Mouse (Mus musculus): Measurements from ENCODE around the gene Cryaa. TPM values are rescaled to one million over a fixed set of nuclear protein-coding genes. Genes with fewer than 3 reads are reported as not detected.
A peak's percentile ranks its signal among the peaks of the same experiment; 100 is the strongest.
"Not testable (repeated sequence)": the region's sequence is repeated elsewhere in the genome, so short reads cannot be mapped to it uniquely, and the experiment has no call there.

Gene Cryaa
- total and polyA plus RNA-seq, 3 experiments: not detected

DNA sequence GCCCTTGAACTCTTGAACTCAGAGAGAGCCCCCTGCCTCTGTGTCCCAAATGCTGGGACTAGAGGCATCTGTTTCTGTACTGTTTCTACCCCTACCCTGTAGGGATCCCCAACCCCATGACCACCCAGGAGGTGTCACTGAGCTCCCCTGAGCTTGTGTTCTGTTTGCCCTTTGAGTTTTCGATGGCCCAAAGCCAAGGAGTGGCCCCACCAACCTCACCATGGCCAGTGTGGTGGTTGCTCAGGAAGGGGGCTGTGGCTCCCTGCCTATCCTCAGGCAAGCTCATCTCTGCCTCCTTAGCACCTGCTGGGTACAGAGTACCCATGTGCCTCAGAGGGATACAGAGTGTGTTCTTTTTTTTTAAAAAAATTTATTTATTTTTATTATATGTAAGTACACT is 17.3 kb downstream of the Cryaa start:
- DNase-seq (ENCODE audit: low spot score): no peak
- Histone ChIP-seq H3K4me1 (ENCODE audit: insufficient read depth, low read depth, low read length) (no peaks in the 10 kb centered on the region; the same call in 1 of the 2 replicates), H3K27me3 (ENCODE audit: insufficient read depth, low read length) (peaks cover 20% of the 10 kb centered on the region), H3K4me3 (ENCODE audit: low read depth, low read length) (no peak overlapping the region), H3K9me3 (replicated peaks) (no peaks in the 10 kb centered on the region), H3K36me3 (replicated peaks) (no peaks in the 10 kb centered on the region)
- ATAC-seq (ENCODE audit: extremely low read depth, insufficient number of reproducible peaks, low FRiP score, poor library complexity, severe bottlenecking): no peak
- TF ChIP-seq GATA1 (IDR thresholded peaks at IDR 0.05; ENCODE audit: borderline replicate concordance, low read length): no peak
- no peak for TF ChIP-seq POLR2AphosphoS5 (IDR thresholded peaks at IDR 0.05; ENCODE audit: insufficient replicate concordance, low read depth, low read length)
- TF ChIP-seq GATA2 (IDR thresholded peaks at IDR 0.05; ENCODE audit: borderline replicate concordance, low read depth, low read length): no peak

DNA sequence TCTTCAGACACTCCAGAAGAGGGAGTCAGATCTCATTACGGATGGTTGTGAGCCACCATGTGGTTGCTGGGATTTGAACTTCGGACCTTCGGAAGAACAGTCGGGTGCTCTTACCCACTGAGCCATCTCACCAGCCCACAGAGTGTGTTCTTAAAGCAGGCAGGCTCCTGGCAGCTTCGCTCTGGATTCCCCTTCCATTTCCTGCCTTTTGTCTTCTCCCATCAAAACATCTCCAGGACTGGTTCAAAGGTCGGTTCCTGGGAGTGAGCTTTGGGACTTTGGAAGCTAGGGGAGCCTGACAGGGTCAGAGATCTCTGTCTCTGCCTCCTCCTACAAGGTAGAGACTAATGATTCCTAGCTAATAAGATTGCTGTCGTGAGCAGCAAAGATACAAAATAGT is 17.7 kb downstream of the Cryaa start:
- H3K4me3 ChIP-seq (ENCODE audit: low read depth, low read length); DNase-seq (ENCODE audit: low spot score); H3K9me3 ChIP-seq (replicated peaks); H3K4me1 ChIP-seq (ENCODE audit: insufficient read depth, low read depth, low read length); ATAC-seq (ENCODE audit: extremely low read depth, insufficient number of reproducible peaks, low FRiP score, poor library complexity, severe bottlenecking); H3K36me3 ChIP-seq (replicated peaks): not testable (repeated sequence)
- H3K27me3 ChIP-seq (ENCODE audit: insufficient read depth, low read length): peaks cover 22% of the 10 kb centered on the region

DNA sequence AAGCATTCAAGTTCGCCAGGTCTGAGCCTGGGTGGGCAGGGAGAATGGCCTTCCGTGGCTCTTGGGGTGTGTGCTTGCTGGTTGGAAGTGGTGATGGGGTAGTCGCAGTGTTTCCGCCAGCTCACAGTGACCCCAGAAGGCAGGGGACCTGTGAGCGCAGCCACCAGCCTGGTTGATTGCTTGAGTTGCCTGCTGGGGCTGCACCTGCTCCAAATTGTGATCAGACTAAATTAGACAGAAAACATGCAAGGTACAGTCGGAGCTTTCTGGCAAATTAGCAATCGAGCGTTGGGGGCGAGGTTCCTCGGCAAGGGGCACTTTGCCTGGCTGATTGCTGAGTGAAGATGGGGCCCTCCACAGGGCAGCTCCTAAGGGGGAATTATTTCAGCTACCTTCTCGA is 20.7 kb downstream of the Cryaa start:
- ATAC-seq (ENCODE audit: extremely low read depth, insufficient number of reproducible peaks, low FRiP score, poor library complexity, severe bottlenecking) (no peak), DNase-seq (ENCODE audit: low spot score) (no peak)
- Histone ChIP-seq H3K27me3 (ENCODE audit: insufficient read depth, low read length) (peaks cover 12% of the 10 kb centered on the region), H3K9me3 (replicated peaks) (no peaks in the 10 kb centered on the region), H3K4me3 (ENCODE audit: low read depth, low read length) (no peak overlapping the region), H3K4me1 (ENCODE audit: insufficient read depth, low read depth, low read length) (no peaks in the 10 kb centered on the region; the same call in 1 of the 2 replicates), H3K36me3 (replicated peaks) (no peaks in the 10 kb centered on the region)
- TF ChIP-seq CTCF (IDR thresholded peaks at IDR 0.05; ENCODE audit: low read depth, low read length): no peak
- no peak for TF ChIP-seq TAL1 (conservative IDR thresholded peaks at IDR 0.05; ENCODE audit: low read depth, low read length)
- no peak for TF ChIP-seq GATA1 (IDR thresholded peaks at IDR 0.05; ENCODE audit: borderline replicate concordance, low read length)
- TF ChIP-seq POLR2AphosphoS5 (IDR thresholded peaks at IDR 0.05; ENCODE audit: insufficient replicate concordance, low read depth, low read length): no peak

DNA sequence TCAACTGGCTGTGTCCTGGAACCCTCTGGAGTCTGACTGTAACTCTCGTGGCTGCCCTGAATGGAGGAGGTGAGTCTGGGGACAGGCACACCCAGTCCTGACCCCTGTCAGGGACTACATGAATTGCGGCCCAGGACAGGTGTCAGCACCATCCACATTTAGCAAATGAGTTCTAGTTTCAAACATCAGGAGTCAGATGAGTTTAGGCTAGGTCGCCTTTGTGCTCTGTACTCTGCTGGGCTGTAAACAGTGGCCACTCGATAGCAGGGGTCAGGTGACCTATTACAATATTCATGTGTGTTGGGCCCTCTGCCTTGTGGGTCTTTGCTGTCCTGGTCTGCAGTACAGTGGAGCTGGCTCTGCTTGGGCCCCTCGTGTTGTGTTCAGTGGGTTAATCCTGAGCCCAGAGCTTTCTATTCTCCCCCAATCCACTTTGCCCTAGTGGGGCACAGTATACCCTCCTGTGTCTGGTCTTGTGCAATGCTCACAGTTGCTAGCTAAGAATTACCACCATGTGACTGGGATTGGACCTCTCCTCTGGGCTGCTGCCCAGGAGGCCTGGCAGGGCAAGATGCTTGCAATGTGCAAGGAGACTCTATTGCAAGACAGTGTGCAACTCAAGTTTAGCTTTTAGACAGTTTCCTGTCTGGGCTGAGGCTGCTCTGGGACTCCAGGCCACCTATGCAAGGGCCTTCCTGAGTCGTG is 25.8 kb downstream of the Cryaa start:
- Histone ChIP-seq H3K9me3 (replicated peaks) (no peaks in the 10 kb centered on the region), H3K4me3 (ENCODE audit: low read depth, low read length) (no peak overlapping the region), H3K36me3 (replicated peaks) (no peaks in the 10 kb centered on the region), H3K4me1 (ENCODE audit: insufficient read depth, low read depth, low read length) (no peaks in the 10 kb centered on the region), H3K27me3 (ENCODE audit: insufficient read depth, low read length) (peaks cover 5% of the 10 kb centered on the region)
- DNase-seq (ENCODE audit: low spot score) (no peak), ATAC-seq (ENCODE audit: extremely low read depth, insufficient number of reproducible peaks, low FRiP score, poor library complexity, severe bottlenecking) (no peak)
- TF ChIP-seq GATA1 (IDR thresholded peaks at IDR 0.05; ENCODE audit: borderline replicate concordance, low read length) (no peak), CTCF (IDR thresholded peaks at IDR 0.05; ENCODE audit: low read depth, low read length) (no peak), POLR2AphosphoS5 (IDR thresholded peaks at IDR 0.05; ENCODE audit: insufficient replicate concordance, low read depth, low read length) (no peak), TAL1 (conservative IDR thresholded peaks at IDR 0.05; ENCODE audit: low read depth, low read length) (no peak), GATA2 (IDR thresholded peaks at IDR 0.05; ENCODE audit: borderline replicate concordance, low read depth, low read length) (no peak)

DNA sequence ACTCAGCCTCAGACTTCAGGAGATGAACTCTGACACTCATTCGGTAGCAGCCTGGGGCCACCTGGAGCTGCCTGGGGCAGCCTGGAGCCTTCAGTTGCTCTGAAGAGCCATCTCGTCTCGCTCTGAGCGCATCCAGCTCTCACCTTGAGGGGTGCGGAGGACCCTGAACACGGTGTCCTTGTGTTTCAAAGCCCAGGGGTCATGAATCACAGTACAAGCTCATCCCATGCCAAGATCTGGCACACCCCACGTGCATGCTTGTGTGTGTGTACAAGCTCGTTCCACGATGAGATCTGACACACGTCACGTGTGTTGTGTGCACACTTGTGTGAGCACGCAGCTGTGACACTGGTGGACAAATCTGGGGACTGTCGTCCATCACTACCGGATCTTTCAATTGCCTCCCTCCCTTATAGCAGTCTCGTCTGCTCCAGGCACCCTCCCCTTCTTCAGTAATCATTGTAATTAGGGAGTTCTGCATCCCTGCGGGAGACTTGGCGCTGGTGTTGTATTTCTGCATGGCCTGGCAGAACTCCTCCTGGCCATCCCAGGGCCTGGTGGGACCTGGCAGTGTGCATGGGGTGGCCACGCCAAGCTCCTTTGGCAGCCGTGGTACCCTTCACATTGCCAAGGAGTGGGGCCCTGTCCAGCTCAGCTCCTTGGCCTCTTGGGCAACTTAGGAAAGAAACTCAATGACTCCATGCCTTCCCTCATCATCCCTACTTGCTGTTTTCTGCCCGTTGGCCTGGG is 27.8 kb downstream of the Cryaa start:
- ATAC-seq (ENCODE audit: extremely low read depth, insufficient number of reproducible peaks, low FRiP score, poor library complexity, severe bottlenecking) (no peak), DNase-seq (ENCODE audit: low spot score) (no peak)
- no peaks in the 10 kb centered on the region for H3K9me3 ChIP-seq (replicated peaks)
- H3K27me3 ChIP-seq (ENCODE audit: insufficient read depth, low read length): no peaks in the 10 kb centered on the region; the same call in none of the 2 replicates
- TF ChIP-seq TAL1 (conservative IDR thresholded peaks at IDR 0.05; ENCODE audit: low read depth, low read length) (no peak), CTCF (IDR thresholded peaks at IDR 0.05; ENCODE audit: low read depth, low read length) (no peak), GATA2 (IDR thresholded peaks at IDR 0.05; ENCODE audit: borderline replicate concordance, low read depth, low read length) (no peak), POLR2AphosphoS5 (IDR thresholded peaks at IDR 0.05; ENCODE audit: insufficient replicate concordance, low read depth, low read length) (peak; percentile 67; the same call in 1 of the 2 replicates), GATA1 (IDR thresholded peaks at IDR 0.05; ENCODE audit: borderline replicate concordance, low read length) (no peak)
- H3K4me1 ChIP-seq (ENCODE audit: insufficient read depth, low read depth, low read length): no peaks in the 10 kb centered on the region
- H3K36me3 ChIP-seq (replicated peaks): no peaks in the 10 kb centered on the region
- H3K4me3 ChIP-seq (ENCODE audit: low read depth, low read length): no peak overlapping the region

DNA sequence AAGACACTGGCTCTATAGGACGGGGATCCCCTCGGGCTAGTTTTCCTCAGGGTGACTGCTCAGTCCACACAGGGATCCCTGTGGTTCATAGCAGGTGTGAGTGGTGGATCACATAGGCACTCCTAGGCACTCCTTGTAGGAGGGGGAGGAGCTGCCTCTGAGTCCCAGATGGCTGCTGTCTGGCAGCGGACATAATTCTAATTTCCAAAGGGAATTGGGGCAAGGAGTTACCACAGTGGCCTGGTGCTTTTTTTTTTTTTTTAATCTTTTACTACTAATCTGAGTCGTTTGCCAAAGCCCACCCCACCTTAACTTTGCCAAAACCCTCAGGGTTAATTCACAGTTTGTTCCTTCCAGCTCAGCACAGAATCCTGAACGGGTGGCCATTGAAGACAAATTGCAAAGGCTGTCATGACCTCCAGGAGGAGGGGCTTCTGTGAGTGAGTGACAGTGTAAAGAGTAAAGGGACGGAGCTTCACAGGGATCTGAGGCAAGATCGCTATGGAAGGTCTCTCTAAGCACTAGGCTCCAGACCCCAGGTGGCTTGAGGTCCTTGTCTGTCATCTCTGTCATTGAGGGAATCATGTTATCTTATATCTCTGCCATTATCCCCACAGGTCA is 31.6 kb downstream of the Cryaa start:
- H3K9me3 ChIP-seq (replicated peaks): no peaks in the 10 kb centered on the region; the same call in 1 of the 2 replicates
- no peaks in the 10 kb centered on the region for H3K36me3 ChIP-seq (replicated peaks)
- DNase-seq (ENCODE audit: low spot score) (no peak), ATAC-seq (ENCODE audit: extremely low read depth, insufficient number of reproducible peaks, low FRiP score, poor library complexity, severe bottlenecking) (no peak)
- H3K27me3 ChIP-seq (ENCODE audit: insufficient read depth, low read length): peaks cover 4% of the 10 kb centered on the region; the same call in 1 of the 2 replicates
- TF ChIP-seq POLR2AphosphoS5 (IDR thresholded peaks at IDR 0.05; ENCODE audit: insufficient replicate concordance, low read depth, low read length) (no peak), TAL1 (conservative IDR thresholded peaks at IDR 0.05; ENCODE audit: low read depth, low read length) (no peak), GATA2 (IDR thresholded peaks at IDR 0.05; ENCODE audit: borderline replicate concordance, low read depth, low read length) (no peak), CTCF (IDR thresholded peaks at IDR 0.05; ENCODE audit: low read depth, low read length) (no peak), GATA1 (IDR thresholded peaks at IDR 0.05; ENCODE audit: borderline replicate concordance, low read length) (no peak)
- H3K4me1 ChIP-seq (ENCODE audit: insufficient read depth, low read depth, low read length): no peaks in the 10 kb centered on the region
- no peak overlapping the region for H3K4me3 ChIP-seq (ENCODE audit: low read depth, low read length)

Data from G1E (cell line).